Mouse (Mus musculus): ENCODE results near the gene Snrnp70. TPM values are rescaled to one million over a fixed set of nuclear protein-coding genes. Genes with fewer than 3 reads are reported as not detected.

Snrnp70 gene
- total RNA-seq, 1 experiment from 2014 or later, result 589 TPM

DNA sequence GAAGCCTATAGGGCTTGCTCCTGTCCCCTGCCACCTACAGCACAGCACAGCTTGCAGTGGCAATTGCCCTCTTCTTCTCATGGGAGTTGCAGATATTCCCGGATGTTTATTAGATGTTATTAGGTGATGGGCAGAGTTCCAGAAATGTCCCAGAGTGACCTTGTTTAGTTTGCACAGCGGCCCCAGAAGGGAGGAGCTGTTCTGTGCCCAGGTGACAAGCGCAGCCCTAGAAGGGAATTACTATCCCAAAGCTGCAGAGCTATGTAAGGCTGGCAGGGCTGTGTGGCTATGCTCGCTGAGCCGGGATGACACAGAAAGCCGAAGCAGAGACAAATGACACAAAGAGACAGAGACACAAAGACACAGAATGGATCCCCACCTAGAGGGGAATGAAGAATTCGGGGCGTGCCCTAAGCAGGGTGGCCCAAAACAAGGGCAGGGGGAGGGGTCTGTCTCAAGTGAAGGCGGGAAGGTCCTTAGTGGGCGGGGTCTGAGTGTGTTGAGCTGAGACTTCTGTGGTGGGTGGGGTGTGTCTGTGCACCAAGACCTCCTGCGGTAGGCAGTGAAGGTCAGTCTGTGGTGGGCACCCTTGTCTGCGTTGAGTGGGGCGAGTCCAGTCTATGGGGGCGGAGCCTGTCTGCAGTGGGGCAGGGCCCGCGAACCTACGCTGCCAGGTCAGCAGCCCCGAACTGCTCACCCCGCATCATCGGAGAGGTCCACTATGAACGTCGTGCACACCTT, 62.7 kb downstream of the Snrnp70 start:
- peak; percentile 36 to 53 for ATAC-seq (replicated peaks in 1 of 2; ENCODE audit: insufficient read depth in 1 of 2, low FRiP score in 2 of 2, low TSS enrichment in 1 of 2, low read depth in 1 of 2, poor library complexity in 2 of 2, severe bottlenecking in 2 of 2)

DNA sequence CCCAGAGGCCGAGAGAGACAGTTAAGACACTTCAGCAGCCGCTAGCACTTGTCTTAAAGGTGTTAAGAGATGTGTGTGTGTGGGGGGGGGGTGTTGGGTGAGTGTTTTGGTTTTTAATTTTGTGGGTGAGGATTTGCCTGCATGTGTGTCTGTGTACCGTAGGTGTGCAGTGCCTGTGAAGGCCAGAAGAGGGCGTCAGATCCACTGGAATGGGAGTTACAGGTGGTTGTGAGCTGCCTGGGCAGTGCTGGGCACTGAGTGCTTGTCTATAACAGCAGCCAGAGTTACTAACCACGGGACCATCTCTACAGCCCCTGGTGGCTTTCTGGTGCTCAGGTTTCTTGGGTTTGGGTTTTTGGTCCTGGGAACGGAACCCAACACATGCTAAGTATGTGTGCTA, 64.0 kb downstream of the Snrnp70 start:
- ATAC-seq (replicated peaks in 1 of 2; ENCODE audit: insufficient read depth in 1 of 2, low FRiP score in 2 of 2, low TSS enrichment in 1 of 2, low read depth in 1 of 2, poor library complexity in 2 of 2, severe bottlenecking in 2 of 2), result no peak

DNA sequence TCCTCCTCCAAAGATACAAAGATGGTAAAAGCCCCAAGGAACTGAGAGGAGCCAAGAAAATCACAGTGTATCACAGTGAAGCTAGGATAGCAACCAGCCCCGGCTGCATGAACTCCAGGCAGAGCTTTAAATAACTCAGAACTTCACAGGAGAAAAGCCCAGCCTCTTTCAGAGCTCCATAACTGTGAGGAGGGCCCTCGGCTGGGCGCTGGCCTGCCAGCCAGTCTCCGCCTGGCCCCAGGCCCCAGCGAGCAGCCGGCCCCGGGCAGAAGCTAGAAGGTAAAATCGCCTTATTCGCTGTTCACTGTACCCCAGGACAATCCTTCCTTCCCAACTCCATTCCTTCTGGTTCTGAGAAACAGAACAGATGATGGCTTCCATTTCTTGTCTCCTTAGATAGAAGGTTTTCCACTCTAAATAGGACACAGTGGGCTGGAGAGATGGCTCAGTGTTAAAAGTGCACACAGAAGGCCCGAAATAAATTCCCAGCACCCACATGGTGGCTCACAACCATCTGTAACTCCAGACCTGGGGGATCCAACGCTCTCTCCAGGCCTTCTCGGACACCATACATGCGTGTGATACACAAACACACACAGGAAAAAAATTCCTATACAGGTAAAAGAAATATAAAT, 66.6 kb downstream of the Snrnp70 start:
- ATAC-seq (replicated peaks in 1 of 2; ENCODE audit: insufficient read depth in 1 of 2, low FRiP score in 2 of 2, low TSS enrichment in 1 of 2, low read depth in 1 of 2, poor library complexity in 2 of 2, severe bottlenecking in 2 of 2), result no peak

Other genes starting within 250 kb of the Snrnp70 start
- gene Pih1d1, start 241.4 kb downstream of the Snrnp70 start, total RNA-seq (2017), result 38.0 and 60.7 TPM in 2 replicates
- gene Aldh16a1, start 241.2 kb downstream of the Snrnp70 start, total RNA-seq (2017), result 25.0 and 32.6 TPM in 2 replicates
- gene Slc17a7, start 231.8 kb downstream of the Snrnp70 start, total RNA-seq (2017), result 1.0 TPM in 1 of 2 replicates, not detected in the other
- gene Gfy, start 216.2 kb downstream of the Snrnp70 start, total RNA-seq (2017), result not detected in 2 replicates
- gene Pth2, start 214.7 kb downstream of the Snrnp70 start, total RNA-seq (2017), result not detected in 2 replicates
- 0.60 and 0.75 TPM in 2 replicates for gene Ccdc155, start 190.8 kb downstream of the Snrnp70 start, total RNA-seq (2017)
- 37.0 TPM in 2 replicates for gene Dkkl1, start 183.6 kb downstream of the Snrnp70 start, total RNA-seq (2017)
- 5.1 and 9.9 TPM in 2 replicates for gene Tead2, start 180.0 kb downstream of the Snrnp70 start, total RNA-seq (2017)
- gene Cd37, start 156.6 kb downstream of the Snrnp70 start, total RNA-seq (2017), result 76.4 and 103 TPM in 2 replicates
- not detected in 2 replicates for gene Slc6a16, start 154.7 kb downstream of the Snrnp70 start, total RNA-seq (2017)
- gene Slc6a21, start 118.2 kb downstream of the Snrnp70 start, total RNA-seq (2017), result 0.19 TPM in 1 of 2 replicates, not detected in the other
- gene Trpm4, start 62.0 kb downstream of the Snrnp70 start, total RNA-seq (2017), result 3.2 and 10.8 TPM in 2 replicates
- not detected in 2 replicates for gene Hrc, start 60.5 kb downstream of the Snrnp70 start, total RNA-seq (2017)
- gene Ppfia3, start 28.7 kb downstream of the Snrnp70 start, total RNA-seq (2017), result not detected in 2 replicates
- 3.2 TPM in 1 of 2 replicates, not detected in the other for gene Lin7b, start 25.2 kb downstream of the Snrnp70 start, total RNA-seq (2017)
- gene Kcna7, start 9.9 kb upstream of the Snrnp70 start, total RNA-seq (2017), result not detected in 2 replicates
- 0.79 TPM in 1 of 2 replicates, not detected in the other for gene Ntf5, start 18.0 kb upstream of the Snrnp70 start, total RNA-seq (2017)
- gene Lhb, start 25.1 kb upstream of the Snrnp70 start, total RNA-seq (2017), result not detected in 2 replicates
- 8.5 and 11.3 TPM in 2 replicates for gene Gys1, start 39.1 kb upstream of the Snrnp70 start, total RNA-seq (2017)
- 134 and 137 TPM in 2 replicates for gene Ruvbl2, start 42.4 kb upstream of the Snrnp70 start, total RNA-seq (2017)
- 599 and 753 TPM in 2 replicates for gene Ftl1, start 64.1 kb upstream of the Snrnp70 start, total RNA-seq (2017)
- gene Bax, start 71.2 kb upstream of the Snrnp70 start, total RNA-seq (2017), result 18.0 and 28.0 TPM in 2 replicates
- not detected in 2 replicates for gene Tulp2, start 86.1 kb upstream of the Snrnp70 start, total RNA-seq (2017)
- gene Gm45808, start 91.1 kb upstream of the Snrnp70 start, total RNA-seq (2017), result not detected in 2 replicates
- 16.9 and 21.6 TPM in 2 replicates for gene Dhdh, start 93.1 kb upstream of the Snrnp70 start, total RNA-seq (2017)
- 255 and 378 TPM in 2 replicates for gene Nucb1, start 114.7 kb upstream of the Snrnp70 start, total RNA-seq (2017)
- gene Ppp1r15a, start 130.5 kb upstream of the Snrnp70 start, total RNA-seq (2017), result 267 and 291 TPM in 2 replicates
- 0.31 and 3.1 TPM in 2 replicates for gene Plekha4, start 130.6 kb upstream of the Snrnp70 start, total RNA-seq (2017)
- not detected in 2 replicates for gene Hsd17b14, start 159.2 kb upstream of the Snrnp70 start, total RNA-seq (2017)
- gene Bcat2, start 174.4 kb upstream of the Snrnp70 start, total RNA-seq (2017), result 16.4 and 20.9 TPM in 2 replicates
- not detected in 2 replicates for gene Fgf21, start 219.7 kb upstream of the Snrnp70 start, total RNA-seq (2017)
- 0.25 TPM in 1 of 2 replicates, not detected in the other for gene Fut1, start 221.5 kb upstream of the Snrnp70 start, total RNA-seq (2017)
- not detected in 2 replicates for gene Izumo1, start 226.1 kb upstream of the Snrnp70 start, total RNA-seq (2017)
- gene Rasip1, start 231.7 kb upstream of the Snrnp70 start, total RNA-seq (2017), result 0.94 TPM in 1 of 2 replicates, not detected in the other
- not detected in 2 replicates for gene Mamstr, start 244.2 kb upstream of the Snrnp70 start, total RNA-seq (2017)